Mouse (Mus musculus): ENCODE results near the gene Slc15a1.

Slc15a1 gene

GRCm38 (mm10) chr14:121504781-121505484 is at the start of gene Slc15a1:
Gene Slc15a1 (minus strand): TSS chr14:121505252.
- peak; percentile 16 for DNase-seq (ENCODE audit: extremely low spot score)

- no peak for DNase-seq (ENCODE audit: extremely low spot score)
Measured at GRCm38 (mm10) chr14:121553785-121554184, 48.7 kb upstream of the Slc15a1 start.

- no peak for DNase-seq (ENCODE audit: extremely low spot score)
Measured at GRCm38 (mm10) chr14:121552586-121552985, 47.5 kb upstream of the Slc15a1 start.

GRCm38 (mm10) chr14:121549834-121550233 is 44.8 kb upstream of the Slc15a1 start:
- no peak for DNase-seq (ENCODE audit: extremely low spot score)

GRCm38 (mm10) chr14:121547745-121548144 is 42.7 kb upstream of the Slc15a1 start:
- peak; percentile 33 for DNase-seq (ENCODE audit: extremely low spot score)

GRCm38 (mm10) chr14:121546621-121547020 is 41.6 kb upstream of the Slc15a1 start:
- no peak for DNase-seq (ENCODE audit: extremely low spot score)

- DNase-seq (ENCODE audit: extremely low spot score) = no peak
Measured at GRCm38 (mm10) chr14:121545551-121546331, 40.7 kb upstream of the Slc15a1 start.

- no peak for DNase-seq (ENCODE audit: extremely low spot score)
Measured at GRCm38 (mm10) chr14:121541262-121541661, 36.2 kb upstream of the Slc15a1 start.

- no peak for DNase-seq (ENCODE audit: extremely low spot score)
Measured at GRCm38 (mm10) chr14:121534501-121534900, 29.4 kb upstream of the Slc15a1 start.

- DNase-seq (ENCODE audit: extremely low spot score) = no peak
Measured at GRCm38 (mm10) chr14:121530853-121531252, 25.8 kb upstream of the Slc15a1 start.

- DNase-seq (ENCODE audit: extremely low spot score) = no peak
Measured at GRCm38 (mm10) chr14:121527883-121528282, 22.8 kb upstream of the Slc15a1 start.

GRCm38 (mm10) chr14:121527201-121527600 is 22.1 kb upstream of the Slc15a1 start:
- DNase-seq (ENCODE audit: extremely low spot score) = no peak

- DNase-seq (ENCODE audit: extremely low spot score) = no peak
Measured at GRCm38 (mm10) chr14:121521709-121522108, 16.7 kb upstream of the Slc15a1 start.

GRCm38 (mm10) chr14:121516881-121517280 is 11.8 kb upstream of the Slc15a1 start:
- DNase-seq (ENCODE audit: extremely low spot score) = no peak

- DNase-seq (ENCODE audit: extremely low spot score) = no peak
Measured at GRCm38 (mm10) chr14:121508929-121509328, 3.9 kb upstream of the Slc15a1 start.

- DNase-seq (ENCODE audit: extremely low spot score) = no peak
Measured at GRCm38 (mm10) chr14:121506336-121506735, 1.3 kb upstream of the Slc15a1 start.

- no peak for DNase-seq (ENCODE audit: extremely low spot score)
Measured at GRCm38 (mm10) chr14:121505485-121505860, 421 bp upstream of the Slc15a1 start.

- DNase-seq (ENCODE audit: extremely low spot score) = no peak
Measured at GRCm38 (mm10) chr14:121500577-121500976, 4.5 kb downstream of the Slc15a1 start.

GRCm38 (mm10) chr14:121499769-121500168 is 5.3 kb downstream of the Slc15a1 start:
- no peak for DNase-seq (ENCODE audit: extremely low spot score)

- no peak for DNase-seq (ENCODE audit: extremely low spot score)
Measured at GRCm38 (mm10) chr14:121497800-121498199, 7.3 kb downstream of the Slc15a1 start.

GRCm38 (mm10) chr14:121495741-121496140 is 9.3 kb downstream of the Slc15a1 start:
- DNase-seq (ENCODE audit: extremely low spot score) = no peak

- no peak for DNase-seq (ENCODE audit: extremely low spot score)
Measured at GRCm38 (mm10) chr14:121495120-121495519, 9.9 kb downstream of the Slc15a1 start.

GRCm38 (mm10) chr14:121494238-121494637 is 10.8 kb downstream of the Slc15a1 start:
- no peak for DNase-seq (ENCODE audit: extremely low spot score)
